Mouse (Mus musculus) midbrain, embryonic 14.5 days (tissue): ENCODE measurements around the gene Fam241b. TPM values are rescaled to one million over a fixed set of nuclear protein-coding genes. Genes with fewer than 3 reads are reported as not detected.

ENCODE experiments used
- ATAC-seq: fragments of 200-750 bp; cut with Nextera tagmentation; 2 replicates; pipeline ENCODE4 v1.8.0; 2017; ENCODE audit warnings: moderate number of reproducible peaks, moderate library complexity; ENCODE audit not compliant: low FRiP score, low TSS enrichment
- DNase-seq: peaks from one replicate; pipeline ENCODE4 v3.0.0-alpha.2; 2015
- H3K27ac ChIP-seq: fragments of 300-500 bp; sonication (generic); replicated peaks from 2 replicates; pipeline ENCODE4 v1.5.1; 2014; ENCODE audit warnings: mild to moderate bottlenecking, low read depth, low read length, moderate library complexity
- H3K27me3 ChIP-seq: fragments of 300-500 bp; sonication (generic); 2 replicates; pipeline ENCODE4 v1.6.1; 2014; ENCODE audit warnings: low read length, control low read depth, mixed read lengths; ENCODE audit not compliant: control insufficient read depth, insufficient read depth
- H3K36me3 ChIP-seq: fragments of 300-500 bp; sonication (generic); 2 replicates; pipeline ENCODE4 v1.6.1; 2014; ENCODE audit warnings: low read length, control low read depth; ENCODE audit not compliant: control insufficient read depth, insufficient read depth
- H3K4me1 ChIP-seq: fragments of 300-500 bp; sonication (generic); 2 replicates; pipeline ENCODE4 v1.6.1; 2014; ENCODE audit warnings: mild to moderate bottlenecking, antibody characterized with exemption, low read length, control low read depth; ENCODE audit not compliant: control insufficient read depth, insufficient read depth
- H3K4me2 ChIP-seq: fragments of 300-500 bp; sonication (generic); 2 replicates; pipeline ENCODE4 v1.6.1; 2014; ENCODE audit warnings: mild to moderate bottlenecking, low read length, moderate library complexity
- H3K4me3 ChIP-seq: fragments of 300-500 bp; sonication (generic); replicated peaks from 2 replicates; pipeline ENCODE4 v1.5.1; 2014; ENCODE audit warnings: low read depth, low read length
- H3K9ac ChIP-seq: fragments of 300-500 bp; sonication (generic); replicated peaks from 2 replicates; pipeline ENCODE4 v1.6.1; 2014; ENCODE audit warnings: mild to moderate bottlenecking, low read length, moderate library complexity
- H3K9me3 ChIP-seq: fragments of 300-500 bp; sonication (generic); 2 replicates; pipeline ENCODE4 v1.6.1; 2016; ENCODE audit warnings: low read length, control low read depth, mixed read lengths; ENCODE audit not compliant: control insufficient read depth
- WGBS: fragments of 180-500 bp; shearing (Covaris S2); extraction: QIAGEN DNeasy Blood & Tissue Kit; methylation state at CpG from one replicate; pipeline ENCODE4 v1.1.7; 2014; 5-methylcytosine and 5-hydroxymethylcytosine counted together
- polyA plus RNA-seq: library from polyadenylated mRNA; unstranded; fragments of >200 nt; fragmentation: Nextera tagmentation; extraction: Ambion mirVana; gene quantifications from 2 replicates; pipeline ENCODE4 v1.2.1, GENCODE M21; 2014

The Fam241b gene
- polyA plus RNA-seq, 1 experiment from 2014 or later, result 48.3 TPM

- Histone ChIP-seq H3K4me2 (no peak overlapping the region), H3K27ac (no peak overlapping the region), H3K9ac (no peak overlapping the region), H3K36me3 (no peaks in the 10 kb centered on the region), H3K4me3 (no peak overlapping the region), H3K9me3 (0 out of 2 replicates have a peak, but pooled peaks cover 4% of the 10 kb centered on the region), H3K27me3 (0 out of 2 replicates have a peak, but pooled peaks cover 12% of the 10 kb centered on the region), H3K4me1 (peaks cover 1% of the 10 kb centered on the region)
- DNase-seq, result no peak
- no peak for ATAC-seq
- 91% methylated on average over 3 of the region's 3 CpGs for WGBS
Observed at GRCm38 (mm10) chr10:62179944-62180343, 36.2 kb upstream of the Fam241b start.

- Histone ChIP-seq H3K9me3 (0 out of 2 replicates have a peak, but pooled peaks cover 4% of the 10 kb centered on the region), H3K27ac (no peak overlapping the region), H3K4me2 (no peak overlapping the region), H3K4me3 (no peak overlapping the region), H3K36me3 (no peaks in the 10 kb centered on the region), H3K27me3 (peaks cover 21% of the 10 kb centered on the region; the same call in 1 of the 2 replicates), H3K4me1 (peaks cover 18% of the 10 kb centered on the region), H3K9ac (0 out of 2 replicates have a peak overlapping the region, but pooled peaks have one; percentile 6)
- peak; percentile 68; the same call in 1 of the 2 replicates for ATAC-seq
- 12% methylated on average over 15 of the region's 15 CpGs for WGBS
- peak; percentile 64 for DNase-seq
Observed at GRCm38 (mm10) chr10:62174533-62175313, 31.0 kb upstream of the Fam241b start.

DNA sequence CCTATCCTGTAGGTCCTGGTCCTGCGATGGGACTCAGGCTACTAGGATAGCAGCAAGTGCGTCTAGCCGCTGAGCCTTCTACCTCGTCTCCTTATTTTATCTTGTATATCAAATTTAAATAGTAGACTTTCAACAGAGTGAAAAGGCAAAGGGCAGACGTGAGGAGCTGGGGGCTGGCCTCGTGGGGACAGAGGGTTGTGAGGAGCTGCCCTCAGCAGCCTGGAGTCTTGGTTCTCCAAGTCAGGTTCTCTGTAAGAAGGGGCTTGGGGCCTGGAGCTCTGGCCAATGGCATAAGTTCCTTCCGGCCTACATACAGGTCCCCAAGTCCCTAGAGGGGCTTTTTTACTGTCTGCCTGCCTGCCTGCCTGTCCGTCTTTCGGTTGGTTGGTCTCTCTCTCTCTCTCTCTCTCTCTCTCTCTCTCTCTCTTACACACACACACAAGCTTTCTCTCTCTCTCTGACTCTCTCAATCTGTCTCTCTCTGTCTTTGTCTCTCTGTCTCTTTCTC, 30.3 kb upstream of the Fam241b start:
- Histone ChIP-seq H3K4me1 (peaks cover 18% of the 10 kb centered on the region), H3K27ac (no peak overlapping the region), H3K9ac (no peak overlapping the region), H3K4me2 (no peak overlapping the region), H3K4me3 (no peak overlapping the region), H3K27me3 (peaks cover 23% of the 10 kb centered on the region; the same call in 1 of the 2 replicates), H3K9me3 (0 out of 2 replicates have a peak, but pooled peaks cover 4% of the 10 kb centered on the region), H3K36me3 (no peaks in the 10 kb centered on the region)
- DNase-seq (peak; percentile 46), ATAC-seq (no peak)
- WGBS, result 10% methylated on average over 9 of the region's 9 CpGs

DNA sequence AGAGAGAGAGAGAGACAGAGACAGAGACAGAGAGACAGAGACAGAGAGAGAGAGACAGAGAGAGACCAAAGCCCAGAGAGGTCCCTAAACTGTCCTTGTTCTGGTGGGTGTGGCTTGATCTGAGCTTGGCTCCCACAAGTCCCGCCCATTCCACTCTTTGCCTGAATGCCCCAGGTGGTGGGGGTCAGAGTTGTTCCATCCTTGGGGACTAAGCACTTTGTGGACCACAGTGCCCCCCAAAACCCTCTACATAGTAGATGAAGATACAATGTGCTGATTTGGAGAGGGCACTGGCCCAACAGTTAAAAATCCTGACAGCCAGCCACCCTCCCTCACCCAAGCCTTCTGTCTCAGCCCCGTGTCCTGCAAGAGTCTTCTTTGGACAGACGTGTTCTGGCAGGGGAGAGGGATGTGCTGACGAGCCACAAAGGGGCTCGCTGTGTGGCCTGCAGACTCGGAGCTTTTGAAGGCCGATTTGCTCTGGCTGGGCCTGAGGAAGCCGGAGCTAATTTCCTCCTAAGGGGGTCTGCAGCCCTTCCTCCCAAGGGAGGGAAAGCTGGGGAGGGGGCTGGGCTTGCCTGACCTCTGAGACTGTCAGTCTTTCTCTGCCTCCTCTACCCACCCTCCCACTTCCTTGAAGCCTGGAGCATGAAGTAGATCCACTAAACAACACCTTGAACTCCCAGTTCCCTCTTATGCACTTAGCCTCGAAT, 29.3 kb upstream of the Fam241b start:
- no peak overlapping the region for H3K4me2 ChIP-seq
- H3K27ac ChIP-seq, result no peak overlapping the region
- no peak overlapping the region for H3K4me3 ChIP-seq
- H3K9me3 ChIP-seq, result no peaks in the 10 kb centered on the region
- no peak for ATAC-seq
- H3K9ac ChIP-seq, result no peak overlapping the region
- H3K27me3 ChIP-seq, result peaks cover 21% of the 10 kb centered on the region; the same call in 1 of the 2 replicates
- H3K36me3 ChIP-seq, result no peaks in the 10 kb centered on the region
- DNase-seq, result peak; percentile 51
- 1% methylated on average over 9 of the region's 9 CpGs for WGBS
- peaks cover 18% of the 10 kb centered on the region for H3K4me1 ChIP-seq

GRCm38 (mm10) chr10:62162410-62162809, 18.7 kb upstream of the Fam241b start:
- DNase-seq (no peak), ATAC-seq (no peak)
- Histone ChIP-seq H3K27ac (no peak overlapping the region), H3K9ac (no peak overlapping the region), H3K27me3 (no peaks in the 10 kb centered on the region), H3K4me3 (no peak overlapping the region), H3K36me3 (no peaks in the 10 kb centered on the region), H3K9me3 (no peaks in the 10 kb centered on the region), H3K4me1 (no peaks in the 10 kb centered on the region), H3K4me2 (no peak overlapping the region)
- WGBS, result 48% methylated on average over 10 of the region's 10 CpGs

DNA sequence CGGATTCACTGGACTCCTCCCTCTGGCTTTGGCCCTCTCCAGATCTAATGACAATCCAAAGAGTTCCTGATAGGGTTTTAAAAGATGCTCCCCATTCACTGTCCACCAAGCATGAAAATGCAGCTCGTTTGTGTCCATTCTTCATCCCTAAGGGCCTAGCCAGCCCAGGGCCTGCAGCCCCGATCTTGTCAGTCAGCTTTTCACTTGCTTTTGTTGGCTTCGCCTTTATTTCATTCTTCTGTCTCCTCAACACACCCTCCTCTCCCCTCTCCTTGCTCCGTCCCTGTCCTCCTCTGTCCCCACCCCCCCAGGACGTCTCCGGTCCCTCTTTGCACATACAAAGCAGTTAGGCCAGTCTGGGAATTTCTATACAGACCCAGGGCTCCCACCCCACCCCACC, 6.2 kb upstream of the Fam241b start:
- WGBS, result 3% methylated on average over 7 of the region's 7 CpGs

GRCm38 (mm10) chr10:62147466-62148248, 3.9 kb upstream of the Fam241b start:
- H3K4me1 ChIP-seq, result 0 out of 2 replicates have a peak, but pooled peaks cover 3% of the 10 kb centered on the region
- ATAC-seq (no peak), DNase-seq (no peak)
- no peak overlapping the region for H3K9ac ChIP-seq
- H3K4me3 ChIP-seq, result no peak overlapping the region
- WGBS, result 46% methylated on average over 12 of the region's 12 CpGs
- no peaks in the 10 kb centered on the region for H3K36me3 ChIP-seq
- no peak overlapping the region for H3K4me2 ChIP-seq
- no peak overlapping the region for H3K27ac ChIP-seq
- H3K9me3 ChIP-seq, result no peaks in the 10 kb centered on the region
- H3K27me3 ChIP-seq, result no peaks in the 10 kb centered on the region

More for the DNA sequence above, 6.2 kb upstream of the Fam241b start:
- no peaks in the 10 kb centered on the region for H3K27me3 ChIP-seq
- H3K9me3 ChIP-seq, result no peaks in the 10 kb centered on the region
- H3K4me2 ChIP-seq, result no peak overlapping the region
- DNase-seq (no peak), ATAC-seq (no peak)
- H3K27ac ChIP-seq, result no peak overlapping the region
- no peaks in the 10 kb centered on the region for H3K36me3 ChIP-seq
- H3K4me1 ChIP-seq, result 0 out of 2 replicates have a peak, but pooled peaks cover 3% of the 10 kb centered on the region
- no peak overlapping the region for H3K9ac ChIP-seq
- no peak overlapping the region for H3K4me3 ChIP-seq

GRCm38 (mm10) chr10:62145957-62146356, 2.2 kb upstream of the Fam241b start:
- no peak for ATAC-seq
- no peak overlapping the region for H3K4me3 ChIP-seq
- no peak overlapping the region for H3K9ac ChIP-seq
- no peak for DNase-seq
- no peaks in the 10 kb centered on the region for H3K9me3 ChIP-seq
- no peak overlapping the region for H3K27ac ChIP-seq
- no peaks in the 10 kb centered on the region for H3K27me3 ChIP-seq
- H3K36me3 ChIP-seq, result no peaks in the 10 kb centered on the region
- no peak overlapping the region for H3K4me2 ChIP-seq
- WGBS, result 41% methylated on average over 5 of the region's 5 CpGs
- H3K4me1 ChIP-seq, result 0 out of 2 replicates have a peak, but pooled peaks cover 3% of the 10 kb centered on the region
